Mouse (Mus musculus): ENCODE results near the gene Hivep3. TPM values are rescaled to one million over a fixed set of nuclear protein-coding genes. Genes with fewer than 3 reads are reported as not detected.

Gene Hivep3
- polyA plus RNA-seq, 2 experiments from 2014 or later = 19.6 to 23.1 TPM

- ATAC-seq = no peak
Measured at GRCm38 (mm10) chr4:119816620-119817356, 83.2 kb downstream of the Hivep3 start.

- ATAC-seq = no peak
Measured at GRCm38 (mm10) chr4:119825956-119826355, 92.4 kb downstream of the Hivep3 start.

- ATAC-seq = no peak
Measured at GRCm38 (mm10) chr4:119828386-119828785, 94.8 kb downstream of the Hivep3 start.

GRCm38 (mm10) chr4:119828996-119829395, 95.4 kb downstream of the Hivep3 start:
- no peak for ATAC-seq

- ATAC-seq = no peak
Measured at GRCm38 (mm10) chr4:119833333-119833732, 99.7 kb downstream of the Hivep3 start.

GRCm38 (mm10) chr4:119833884-119834283, 100.3 kb downstream of the Hivep3 start:
- ATAC-seq = no peak

GRCm38 (mm10) chr4:119836181-119836580, 102.6 kb downstream of the Hivep3 start:
- ATAC-seq = no peak

GRCm38 (mm10) chr4:119837505-119838065, 104.0 kb downstream of the Hivep3 start:
- ATAC-seq = no peak

- ATAC-seq = no peak
Measured at GRCm38 (mm10) chr4:119838308-119838707, 104.7 kb downstream of the Hivep3 start.

GRCm38 (mm10) chr4:119843294-119843693, 109.7 kb downstream of the Hivep3 start:
- no peak for ATAC-seq

- no peak for ATAC-seq
Measured at GRCm38 (mm10) chr4:119844267-119844666, 110.7 kb downstream of the Hivep3 start.

- no peak for ATAC-seq
Measured at GRCm38 (mm10) chr4:119845596-119846161, 112.1 kb downstream of the Hivep3 start.

- no peak for ATAC-seq
Measured at GRCm38 (mm10) chr4:119852483-119852882, 118.9 kb downstream of the Hivep3 start.

GRCm38 (mm10) chr4:119854307-119855144, 120.9 kb downstream of the Hivep3 start:
- ATAC-seq = no peak

GRCm38 (mm10) chr4:119859454-119859853, 125.9 kb downstream of the Hivep3 start:
- ATAC-seq = no peak

GRCm38 (mm10) chr4:119861001-119861400, 127.4 kb downstream of the Hivep3 start:
- ATAC-seq = no peak

GRCm38 (mm10) chr4:119865827-119866455, 132.4 kb downstream of the Hivep3 start:
- no peak for ATAC-seq

- no peak for ATAC-seq
Measured at GRCm38 (mm10) chr4:119867132-119867531, 133.5 kb downstream of the Hivep3 start.

- no peak for ATAC-seq
Measured at GRCm38 (mm10) chr4:119870411-119870810, 136.8 kb downstream of the Hivep3 start.

GRCm38 (mm10) chr4:119871441-119871840, 137.9 kb downstream of the Hivep3 start:
- no peak for ATAC-seq

- ATAC-seq = peak; percentile 49
Measured at GRCm38 (mm10) chr4:119871861-119872582, 138.4 kb downstream of the Hivep3 start.

- ATAC-seq = no peak
Measured at GRCm38 (mm10) chr4:119873935-119874334, 140.4 kb downstream of the Hivep3 start.
